Mouse (Mus musculus) brain, embryonic 14.5 days (tissue): Measurements from ENCODE around the gene Sigirr.

Experiments used
- CTCF ChIP-seq: fragments of 200-500 bp; IDR thresholded peaks from 2 replicates; pipeline ENCODE4 v1.5.1; 2012; ENCODE audit warnings: inconsistent platforms, mild to moderate bottlenecking, moderate library complexity, borderline replicate concordance; ENCODE audit not compliant: insufficient read depth, insufficient read length; ENCODE audit errors: extremely low read depth
- POLR2A ChIP-seq: fragments of 200-500 bp; IDR thresholded peaks from 2 replicates; pipeline ENCODE4 v1.6.1; 2012; ENCODE audit warnings: mild to moderate bottlenecking, inconsistent platforms, borderline replicate concordance; ENCODE audit not compliant: poor library complexity, insufficient read depth, insufficient read length, severe bottlenecking; ENCODE audit errors: extremely low read depth

DNA sequence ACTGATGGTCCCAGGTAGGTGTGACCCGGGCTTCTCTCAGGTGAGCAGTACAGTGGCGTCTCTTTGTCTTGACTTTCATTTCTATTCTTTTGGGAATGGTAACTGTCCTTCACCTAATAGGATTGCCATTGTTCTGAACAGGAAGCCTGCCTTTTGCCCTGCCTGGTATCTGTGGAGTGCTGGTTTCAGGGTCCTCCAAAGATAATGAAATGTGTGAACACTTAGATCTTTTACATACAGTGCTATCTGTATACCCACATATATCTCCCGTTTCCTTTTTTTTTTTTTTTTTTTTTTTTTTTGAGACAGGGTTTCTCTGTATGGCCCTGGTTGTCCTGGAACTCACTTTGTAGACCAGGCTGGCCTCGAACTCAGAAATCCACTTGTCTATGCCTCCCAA, 41.0 kb upstream of the Sigirr start:
- TF ChIP-seq CTCF (no peak), POLR2A (no peak)
